Mouse (Mus musculus): Measurements from ENCODE around the gene Wfdc5.
"Not testable (repeated sequence)": the region's sequence is repeated elsewhere in the genome, so short reads cannot be mapped to it uniquely, and the experiment has no call there.

The Wfdc5 gene

DNA sequence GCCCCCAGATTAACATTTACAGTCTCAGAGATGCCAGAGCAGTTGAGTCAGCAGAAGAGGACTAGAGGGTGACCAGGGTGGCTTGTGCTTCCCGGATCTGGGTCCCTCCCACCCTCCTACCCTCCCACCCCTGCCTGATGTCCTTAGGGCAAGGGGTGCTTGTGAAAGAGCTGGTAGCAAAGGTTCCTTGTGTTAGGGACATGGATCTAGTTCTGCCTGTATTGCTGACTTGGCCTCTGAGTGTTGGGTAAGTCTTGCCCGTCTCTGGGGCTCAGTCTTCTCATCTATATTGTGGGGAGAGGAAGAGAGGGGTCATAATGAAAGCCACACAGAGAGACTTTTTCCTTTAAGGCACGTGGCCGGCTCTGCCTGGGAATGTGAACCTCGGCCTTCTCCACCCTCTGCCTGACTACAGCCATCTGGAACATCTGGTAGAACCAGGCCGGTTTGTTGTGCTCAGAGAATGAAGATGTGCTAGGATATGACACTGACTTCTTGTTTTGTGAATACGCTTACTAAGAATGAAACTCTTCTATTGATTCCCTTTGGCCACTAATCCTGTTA is at the start of gene Wfdc5:
TSS of gene Wfdc5 (minus strand) at position 51 of the 564 bp plus-strand sequence.
- DNase-seq = no peak

DNA sequence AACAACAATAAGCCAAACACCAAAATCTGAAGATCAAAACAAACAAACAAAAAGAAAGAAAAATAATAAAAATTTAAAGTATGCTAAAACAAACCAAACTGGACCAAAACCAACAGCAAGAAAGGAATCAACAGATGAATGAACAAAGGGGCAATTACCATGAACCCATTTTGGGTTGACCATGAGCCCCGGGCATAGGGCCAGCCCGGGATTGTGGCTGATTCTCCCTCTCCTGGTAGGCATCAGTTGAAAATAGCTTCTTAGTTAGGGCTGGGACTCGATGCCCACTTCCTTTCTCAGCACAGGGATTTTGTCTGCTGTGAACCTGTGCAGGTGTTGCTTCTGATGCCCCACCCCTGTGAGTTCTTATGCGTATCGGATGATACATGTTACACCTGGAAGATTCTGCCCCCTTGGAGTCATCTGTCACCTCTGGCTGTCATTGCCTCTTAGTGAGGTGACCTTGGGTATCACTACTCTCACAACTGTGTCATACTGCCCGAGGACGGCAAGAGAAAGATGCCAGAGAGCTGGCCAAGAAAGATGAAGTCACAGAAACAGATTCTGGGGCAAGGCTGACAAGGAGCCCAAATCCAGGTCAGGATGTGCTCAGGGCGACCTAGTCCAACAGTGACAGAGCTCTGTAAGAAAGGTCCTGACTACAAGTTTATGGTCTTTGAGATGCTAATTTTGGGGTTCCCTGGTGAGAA is 46.0 kb upstream of the Wfdc5 start:
- DNase-seq = no peak

DNA sequence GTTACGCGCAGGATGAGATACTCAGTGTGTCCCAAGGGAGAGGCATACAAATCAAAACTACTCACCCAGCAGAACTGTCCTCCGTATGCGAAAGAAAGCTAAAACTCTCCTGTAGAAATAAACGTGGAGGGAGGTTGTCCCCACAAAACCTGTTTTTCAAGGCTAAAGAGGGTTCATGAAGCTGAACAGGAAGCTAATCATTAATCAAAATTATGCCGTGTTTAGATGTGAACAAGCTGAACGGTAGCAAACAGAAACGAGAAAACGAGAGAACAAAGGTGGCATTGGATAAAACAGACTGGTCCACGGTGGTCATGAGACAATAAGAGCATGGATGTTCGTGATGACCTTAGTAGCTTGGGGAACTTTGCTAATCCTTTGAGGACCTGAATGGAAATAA is 39.0 kb upstream of the Wfdc5 start, which contains the start of gene Wfdc15b:
TSS of gene Wfdc15b (minus strand) at position 139 of the 400 bp plus-strand sequence.
- DNase-seq = no peak

DNA sequence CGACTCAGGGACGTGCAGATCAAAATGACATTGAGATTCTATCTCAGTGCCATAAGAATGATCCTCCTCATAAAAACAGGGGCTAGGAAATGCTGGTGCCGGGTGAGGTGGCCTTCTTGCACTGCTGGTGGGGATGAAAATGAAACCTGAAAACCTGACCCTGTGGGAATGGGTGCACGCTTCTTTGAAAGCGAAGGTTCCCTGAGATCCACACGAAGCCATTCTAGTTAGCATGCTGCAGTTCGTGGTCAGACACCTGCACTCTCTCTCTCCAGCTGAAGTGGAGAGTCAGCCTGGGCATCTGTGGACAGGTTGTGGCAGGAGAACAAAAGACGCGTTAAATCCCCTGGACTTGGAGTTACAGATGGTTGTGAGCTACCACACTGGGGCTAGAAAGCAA is 36.8 kb upstream of the Wfdc5 start:
- no peak for DNase-seq

DNA sequence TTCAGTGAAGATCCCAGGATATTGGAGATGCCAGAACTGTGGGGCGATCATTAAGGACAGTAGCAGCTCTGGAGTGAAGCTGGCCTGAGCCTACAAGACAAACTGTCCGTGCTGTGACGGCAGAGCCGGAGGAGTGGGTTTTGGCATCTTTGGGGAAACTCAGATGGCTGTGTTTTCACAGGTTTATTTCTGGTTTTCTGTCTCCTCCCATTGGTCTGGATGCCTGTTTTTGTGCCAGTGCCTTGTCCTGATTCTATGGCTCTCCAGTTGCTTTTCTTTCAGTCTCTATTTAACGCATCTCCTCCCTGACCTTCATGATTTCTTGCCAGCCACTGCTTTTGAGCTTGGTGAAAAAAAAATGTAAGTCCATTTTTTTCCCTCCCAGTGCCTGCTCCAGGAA is 30.2 kb upstream of the Wfdc5 start:
- DNase-seq = peak in 1 of 2 experiments; percentile 11

DNA sequence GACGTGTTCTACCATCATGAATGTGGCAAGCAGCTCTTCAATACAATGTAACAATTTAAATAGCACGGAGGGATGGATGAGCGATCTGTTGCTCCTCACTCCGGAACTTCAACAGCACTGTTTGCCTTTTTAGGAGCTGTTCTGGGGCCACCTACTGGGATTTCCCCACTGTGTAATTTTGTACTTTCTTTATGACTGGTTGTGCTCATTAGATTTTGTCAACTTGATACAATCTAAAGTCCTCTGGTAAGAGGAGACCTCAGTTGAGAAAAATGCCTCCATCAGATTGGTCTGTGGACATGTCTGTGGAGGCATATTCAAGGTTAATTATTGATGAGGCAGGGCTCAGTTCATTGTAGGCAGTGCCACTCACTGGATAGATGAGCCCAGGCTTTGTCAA is 28.4 kb upstream of the Wfdc5 start:
- no peak for DNase-seq

DNA sequence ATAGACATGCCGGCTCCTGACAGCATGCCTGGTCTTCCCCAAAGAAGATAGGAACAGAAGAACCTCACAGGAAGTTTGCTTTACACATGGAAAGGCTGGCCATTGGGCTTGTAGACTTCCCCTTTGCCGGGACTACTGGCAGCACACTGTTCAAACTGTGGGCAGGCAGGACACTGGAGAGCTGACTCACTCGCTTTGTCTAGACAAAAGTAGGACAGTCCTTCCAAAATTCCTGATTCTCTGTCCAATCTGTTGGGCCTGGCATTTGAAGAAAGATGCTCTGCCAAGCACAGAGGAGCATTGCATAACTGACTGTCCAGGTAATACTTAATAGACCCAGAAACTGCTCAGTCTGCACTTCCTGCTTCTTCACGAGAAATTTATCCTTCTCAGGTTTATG is 24.1 kb upstream of the Wfdc5 start:
- peak; percentile 70 to 77 for DNase-seq

DNA sequence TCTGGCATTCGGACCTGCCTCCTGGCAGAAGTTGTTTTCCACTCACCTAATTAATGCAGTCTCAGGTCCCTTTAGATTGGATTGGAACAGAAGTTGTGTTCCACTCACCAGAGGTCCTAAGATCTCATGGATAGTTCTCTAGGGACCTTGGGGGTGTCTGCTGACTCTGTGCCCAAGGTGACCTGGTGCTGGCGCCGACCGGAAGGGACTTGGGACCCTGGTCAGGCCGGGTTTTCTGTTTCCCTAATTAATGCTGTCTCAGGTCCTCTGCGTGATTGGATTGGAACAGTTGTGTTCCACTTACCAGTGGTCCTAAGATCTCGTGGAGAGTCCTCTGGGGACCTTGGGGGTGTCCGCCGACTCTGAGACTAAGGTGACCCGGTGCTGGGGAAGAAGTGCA is 23.5 kb upstream of the Wfdc5 start:
- DNase-seq = not testable (repeated sequence)

DNA sequence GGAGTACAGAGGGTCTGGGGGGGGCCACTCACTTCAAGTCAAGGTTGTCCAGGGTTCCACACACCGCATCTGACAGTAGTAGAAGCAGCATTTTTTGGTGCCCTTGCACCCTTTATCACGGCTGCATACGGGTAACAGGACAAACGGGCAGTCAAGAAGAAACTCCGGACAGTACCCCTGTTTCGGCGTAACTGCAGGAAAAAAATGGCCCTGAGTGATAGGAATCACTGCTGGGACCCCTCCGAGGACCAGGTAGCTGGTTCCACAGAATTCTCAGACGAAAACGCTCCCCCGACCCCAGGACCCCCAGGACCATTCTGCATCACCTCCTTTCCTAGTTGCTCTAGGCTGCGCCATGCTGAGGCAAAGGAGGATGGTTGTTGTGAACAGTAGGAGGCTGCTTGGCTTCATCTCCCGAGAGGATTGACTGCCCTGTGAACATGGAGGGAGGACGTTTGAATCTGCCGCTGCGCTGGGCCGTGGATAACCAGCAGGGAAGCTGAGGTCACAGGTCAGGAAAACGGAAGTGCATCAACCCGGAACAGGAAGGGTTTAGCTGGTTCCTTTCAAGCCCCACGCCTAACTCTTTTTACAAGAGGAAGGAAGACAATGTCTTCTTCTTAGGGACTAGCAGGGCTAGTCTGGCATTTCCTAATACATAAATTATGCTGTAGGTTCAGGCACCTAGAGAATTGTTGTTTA is 17.2 kb upstream of the Wfdc5 start, which contains the start of gene Wfdc15a:
TSS of gene Wfdc15a (minus strand) at position 505 of the 702 bp plus-strand sequence.
- no peak for DNase-seq

DNA sequence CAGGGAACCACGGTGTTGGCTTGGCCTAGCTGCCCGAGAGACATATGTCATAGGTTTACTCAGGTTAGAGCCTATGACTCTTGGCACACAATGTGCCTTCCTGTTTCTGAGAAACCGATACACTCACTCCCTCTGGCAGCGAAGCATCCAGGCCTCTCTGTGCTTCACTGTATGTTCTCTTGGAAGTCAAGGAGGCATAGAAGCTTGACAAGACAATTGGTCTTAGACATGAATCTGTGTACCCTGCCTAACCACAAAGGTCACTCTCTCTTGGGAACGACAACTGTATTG is 14.1 kb upstream of the Wfdc5 start:
- DNase-seq = no peak

DNA sequence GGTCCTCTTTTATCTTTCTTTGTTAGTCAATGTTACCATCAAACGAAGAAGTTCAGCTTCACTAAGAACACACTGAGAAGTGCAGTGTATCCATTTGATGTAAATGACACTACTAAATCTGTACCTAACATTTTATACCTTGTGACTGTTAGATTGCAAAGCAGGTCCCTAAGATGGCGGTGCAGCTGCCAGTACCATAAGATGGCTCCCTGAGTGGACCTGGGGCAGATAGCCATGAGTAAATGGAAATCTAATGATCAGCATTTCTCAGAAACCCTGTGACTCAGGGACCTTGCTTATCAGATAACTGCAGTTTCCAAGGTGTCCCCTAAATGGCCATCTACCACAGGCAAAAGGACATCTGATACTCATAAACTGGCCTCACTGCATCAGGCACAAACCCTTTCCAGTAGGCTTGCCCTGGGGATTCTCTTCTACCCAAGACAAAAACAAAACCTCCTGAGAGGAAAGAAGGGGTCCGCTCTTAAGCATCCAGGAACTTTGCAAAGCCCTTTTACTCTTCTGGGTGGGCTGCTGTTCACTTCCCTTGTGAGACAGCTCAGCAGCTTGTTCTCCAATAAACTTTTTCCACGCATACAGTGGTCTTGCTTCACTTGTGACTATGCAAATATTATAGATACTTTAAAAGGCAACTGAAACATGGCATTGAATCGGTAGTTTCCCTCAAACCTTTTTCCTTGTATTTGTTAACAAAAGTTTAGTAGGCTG is 13.6 kb upstream of the Wfdc5 start:
- no peak for DNase-seq

DNA sequence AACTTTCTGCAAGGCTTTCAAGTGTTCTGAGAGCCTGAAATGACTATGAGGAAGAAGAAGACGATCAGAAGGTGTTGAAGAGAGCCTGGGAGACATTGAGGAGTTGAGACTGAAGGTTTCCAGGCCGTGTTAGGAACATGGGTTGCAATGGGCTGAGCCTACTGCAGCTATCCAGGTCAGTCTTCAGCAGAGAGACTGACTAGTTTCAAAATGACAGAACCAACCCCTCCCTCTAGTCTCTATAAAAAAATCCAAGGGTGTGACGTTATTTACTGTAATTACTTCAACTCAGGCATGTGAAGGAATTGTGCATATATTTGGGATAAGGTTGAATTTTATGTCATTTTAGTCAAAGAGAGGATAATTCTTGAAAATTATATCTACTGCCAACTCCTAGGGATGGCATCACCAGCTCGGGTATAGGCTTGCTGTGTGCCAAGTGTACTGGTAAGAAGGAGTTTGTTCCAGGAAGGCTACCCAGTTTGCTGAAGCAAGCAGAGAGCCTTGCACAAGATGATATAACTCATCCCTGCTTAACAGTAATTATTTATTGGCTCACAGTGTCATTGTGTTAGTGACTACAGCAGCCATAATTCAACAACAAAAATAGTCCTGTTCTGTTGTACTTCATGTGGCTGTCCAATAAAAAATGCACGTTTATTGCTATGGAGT is 12.6 kb upstream of the Wfdc5 start:
- no peak for DNase-seq

DNA sequence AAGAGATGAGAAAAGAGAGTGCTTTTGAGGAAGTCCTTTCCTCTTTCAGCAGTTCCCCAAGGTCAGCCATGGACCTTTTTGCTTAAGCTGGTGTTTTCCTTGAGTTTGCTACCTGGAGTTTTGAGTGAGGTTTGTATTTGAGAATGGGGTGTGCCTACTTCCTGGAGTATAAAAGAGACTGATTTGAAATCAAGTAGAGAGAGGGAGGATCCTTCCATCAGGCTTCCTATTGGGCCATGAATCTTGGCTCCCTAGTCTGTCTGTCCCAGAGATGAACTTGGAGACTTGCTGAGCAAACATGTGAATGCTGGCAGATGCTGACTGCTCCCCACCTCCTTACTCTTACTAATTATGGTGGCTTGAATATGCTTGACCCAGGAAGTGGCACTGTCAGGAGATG is 9.7 kb upstream of the Wfdc5 start:
- no peak for DNase-seq

DNA sequence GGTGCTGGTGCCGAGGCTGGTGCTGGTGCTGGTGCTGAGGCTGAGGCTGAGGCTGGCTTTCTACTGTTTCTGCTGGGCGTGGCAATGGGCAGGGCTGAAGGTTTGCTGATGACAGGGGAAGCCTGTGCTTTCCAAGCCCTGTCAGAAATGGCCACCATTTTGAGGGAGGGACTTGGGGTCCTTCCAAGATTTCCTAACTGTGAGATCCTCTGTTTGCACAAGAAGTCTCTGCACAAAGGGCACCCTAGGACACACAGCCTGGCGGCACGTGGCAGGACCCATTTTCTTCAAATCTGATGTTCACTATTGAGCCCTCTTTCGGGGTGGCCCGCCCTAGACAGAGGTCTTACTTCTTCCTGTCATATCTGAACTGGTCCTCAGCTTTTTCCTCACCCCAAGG is 8.0 kb upstream of the Wfdc5 start, which contains the start of gene Wfdc12:
TSS of gene Wfdc12 (minus strand) at position 33 of the 400 bp plus-strand sequence.
- no peak for DNase-seq

DNA sequence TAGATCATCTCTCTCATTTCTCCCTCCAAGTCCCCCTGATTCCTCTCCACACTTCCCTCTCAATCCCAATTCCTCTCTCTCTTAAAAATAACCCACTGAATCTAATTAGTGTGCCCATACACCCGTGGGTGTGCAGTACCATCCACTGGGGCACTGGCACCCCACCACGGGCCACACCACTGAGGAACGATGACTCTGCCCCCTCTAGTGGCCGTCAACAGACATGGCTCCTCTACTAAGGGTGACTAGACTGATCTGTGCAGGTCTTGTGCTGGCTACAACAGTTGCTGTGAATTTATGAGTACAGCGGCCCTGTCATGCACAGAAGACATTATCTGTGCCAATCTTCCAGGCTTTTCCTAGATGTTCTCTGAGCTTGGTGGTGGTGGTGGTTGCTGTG is 6.2 kb upstream of the Wfdc5 start:
- peak in 1 of 2 experiments; percentile 28 for DNase-seq

DNA sequence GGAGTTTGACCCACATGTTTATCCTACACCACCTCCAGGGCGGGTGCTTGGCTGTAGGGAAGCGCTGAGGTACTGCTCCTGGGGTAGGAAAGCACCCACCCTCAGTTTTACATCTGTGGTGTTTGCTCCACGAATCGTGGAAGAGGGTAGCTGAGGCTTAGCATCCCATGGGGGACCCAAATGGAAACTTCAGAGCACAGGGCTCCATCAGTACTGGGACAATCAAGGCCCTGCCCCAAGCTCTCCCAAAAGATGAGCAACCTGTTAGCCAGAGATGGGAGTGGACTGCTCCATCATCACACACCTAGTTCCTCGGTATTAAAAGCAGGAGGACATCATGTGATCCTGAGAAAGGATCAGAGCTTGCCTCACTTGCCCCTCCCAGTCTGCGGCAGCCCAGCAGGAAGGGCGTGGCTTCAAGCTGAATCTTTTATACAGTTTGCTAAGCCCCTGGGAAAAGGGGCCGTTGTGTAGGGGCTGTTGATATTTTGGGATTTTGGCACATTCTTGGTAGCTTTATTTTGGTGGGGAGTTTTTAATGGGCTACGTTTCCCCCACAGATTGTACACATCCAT is 1.7 kb upstream of the Wfdc5 start:
- DNase-seq = no peak

DNA sequence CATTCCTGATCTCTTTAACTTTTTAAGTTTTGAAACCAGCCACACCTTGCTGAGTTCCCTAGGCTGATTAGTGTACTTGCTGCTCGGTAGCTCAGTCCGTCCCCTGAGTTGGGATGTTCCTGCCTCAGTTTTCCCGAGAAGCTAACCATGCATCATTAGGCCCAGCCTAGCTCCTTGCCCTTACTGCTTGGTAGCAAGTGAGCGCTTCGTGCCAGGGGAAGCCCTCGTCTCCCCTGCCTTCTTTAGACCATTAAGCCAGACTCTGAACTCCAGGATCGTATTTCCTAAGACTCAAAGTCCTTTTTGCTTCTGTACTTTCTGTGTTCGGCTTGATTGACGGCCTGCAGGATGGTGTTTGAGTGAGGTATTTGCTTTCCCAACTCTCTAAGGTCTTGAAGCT is 798 bp upstream of the Wfdc5 start:
- DNase-seq = no peak

DNA sequence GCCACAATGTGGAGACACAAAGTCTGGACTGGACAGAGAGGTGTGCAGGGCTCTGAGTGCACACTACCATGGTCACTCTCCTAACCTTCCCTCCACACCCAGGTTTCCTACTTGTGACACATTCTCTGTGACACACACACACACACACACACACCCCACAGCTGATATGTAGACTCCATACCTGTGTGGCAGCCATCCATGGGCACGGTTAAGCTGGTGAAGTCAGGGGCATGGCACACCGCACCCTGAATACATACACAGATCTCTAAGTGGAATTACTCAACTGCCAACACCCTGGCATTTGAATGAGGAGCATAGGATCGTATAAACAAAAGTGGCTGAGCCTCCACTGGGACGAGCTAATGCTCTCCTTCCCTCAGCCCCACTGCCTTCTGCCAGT is 1.8 kb downstream of the Wfdc5 start:
- no peak for DNase-seq

DNA sequence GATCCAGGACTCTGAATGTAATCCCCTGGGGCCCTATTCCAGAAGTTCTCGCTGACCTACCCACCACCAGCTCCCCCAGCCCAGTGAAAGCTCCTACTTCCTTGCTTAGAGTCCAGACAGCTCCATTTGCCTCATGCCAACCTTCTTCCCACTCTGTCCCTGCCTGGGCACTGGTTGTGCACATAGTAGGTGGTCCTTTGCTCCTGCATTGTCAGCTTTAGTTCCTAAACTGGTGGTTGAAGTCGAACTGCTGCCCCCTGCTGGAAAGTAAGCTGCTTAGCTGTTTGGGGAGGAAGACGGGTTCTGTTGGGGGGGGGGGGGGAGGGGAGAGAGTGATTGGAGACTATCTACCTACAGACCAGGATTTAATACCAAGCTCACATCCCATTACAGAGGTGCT is 2.4 kb downstream of the Wfdc5 start:
- peak; percentile 20 to 47 for DNase-seq

DNA sequence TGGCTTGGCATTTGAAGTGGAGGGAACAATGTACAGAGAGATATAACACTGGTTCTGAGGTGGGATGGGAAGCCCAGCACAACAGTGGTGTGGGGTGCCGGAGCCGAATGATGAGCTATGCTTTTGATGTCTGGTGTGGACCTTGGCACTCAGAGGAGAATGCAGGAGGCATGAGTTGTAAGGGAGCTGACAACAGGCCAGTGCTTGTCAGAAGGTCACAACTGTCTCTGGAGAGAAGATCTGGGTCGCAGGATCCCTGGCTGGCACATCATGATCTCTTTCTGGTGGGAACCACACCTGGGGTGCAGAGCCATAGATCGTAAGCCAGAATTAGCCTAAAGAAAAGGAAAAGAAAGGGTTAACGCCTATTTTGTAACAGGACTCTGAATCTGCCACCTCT is 4.7 kb downstream of the Wfdc5 start:
- DNase-seq = no peak

DNA sequence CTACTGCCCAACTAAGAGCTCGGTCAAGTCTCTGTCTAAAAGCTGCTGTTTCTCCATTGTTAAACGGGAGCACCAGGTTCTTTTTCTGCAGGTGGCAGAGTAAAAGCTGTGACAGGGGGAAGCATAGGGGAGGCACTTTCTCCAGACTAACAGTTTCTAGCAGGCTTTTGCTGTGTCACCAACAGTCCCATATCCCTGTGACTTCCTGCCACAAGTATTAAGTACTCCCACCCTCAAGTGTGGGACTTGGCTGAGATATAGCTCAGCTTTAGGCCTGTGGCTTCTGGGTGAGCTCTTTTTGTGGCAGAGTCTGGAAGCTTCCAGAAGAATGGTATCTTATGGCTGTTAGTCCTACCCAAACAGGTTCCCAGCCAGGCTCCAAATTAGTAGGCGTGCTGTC is 6.7 kb downstream of the Wfdc5 start:
- DNase-seq = no peak

DNA sequence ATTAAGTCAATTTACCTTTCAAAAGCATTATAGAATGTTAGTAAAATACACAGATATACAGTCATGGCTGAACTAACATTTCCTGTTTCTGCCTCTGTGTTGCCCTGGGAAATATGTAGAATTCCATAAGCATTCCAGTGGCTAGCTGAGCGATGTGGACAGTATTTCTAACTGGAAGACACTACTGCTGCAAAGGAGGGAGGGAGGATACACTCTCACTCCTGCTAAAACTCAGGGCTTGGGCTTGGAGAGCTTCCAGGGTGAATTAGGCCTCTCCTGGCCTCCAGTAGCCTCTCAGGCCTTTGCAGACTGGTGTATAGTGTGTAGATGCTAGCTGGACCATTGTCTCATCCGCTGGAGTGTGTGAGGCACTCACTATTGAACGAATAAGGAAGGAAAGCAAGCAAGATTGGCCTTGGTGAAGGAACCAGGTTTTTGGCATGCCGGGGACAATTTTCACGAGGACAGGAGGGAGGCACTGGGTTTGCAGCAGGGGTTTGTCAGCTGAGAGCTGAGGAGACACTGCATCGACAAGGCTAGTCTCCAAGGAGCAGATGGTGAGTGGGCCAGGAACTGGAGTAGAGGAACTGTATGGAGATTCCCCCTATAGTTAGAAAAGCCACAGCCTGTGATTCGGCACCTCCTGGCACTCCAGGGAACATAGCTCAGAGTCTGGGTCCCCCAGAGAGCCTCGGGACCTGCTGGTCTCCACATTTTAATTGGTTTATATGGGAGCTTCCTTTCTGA is 7.7 kb downstream of the Wfdc5 start:
- peak; percentile 37 to 48 for DNase-seq

Measured in cerebellum, postnatal 25 days (tissue).